Mouse (Mus musculus) adrenal gland, adult 18-20 months (tissue): ENCODE results near the gene Plxna1. TPM values are rescaled to one million over a fixed set of nuclear protein-coding genes. Genes with fewer than 3 reads are reported as not detected.

Experiments used
- DNase-seq, 2 experiments: peaks; one replicate each; pipeline ENCODE4 v3.0.0; 2021 to 2022; ENCODE audit warnings: low spot score in 2 of 2
- total RNA-seq, 2 experiments: library from RNA; stranded (reverse); gene quantifications; 1 replicate in 1 of 2; 2 replicates in 1 of 2; pipeline ENCODE4 v1.2.3; 2021

The Plxna1 gene
- total RNA-seq, 2 experiments from 2014 or later = 41.0 to 84.6 TPM

DNA sequence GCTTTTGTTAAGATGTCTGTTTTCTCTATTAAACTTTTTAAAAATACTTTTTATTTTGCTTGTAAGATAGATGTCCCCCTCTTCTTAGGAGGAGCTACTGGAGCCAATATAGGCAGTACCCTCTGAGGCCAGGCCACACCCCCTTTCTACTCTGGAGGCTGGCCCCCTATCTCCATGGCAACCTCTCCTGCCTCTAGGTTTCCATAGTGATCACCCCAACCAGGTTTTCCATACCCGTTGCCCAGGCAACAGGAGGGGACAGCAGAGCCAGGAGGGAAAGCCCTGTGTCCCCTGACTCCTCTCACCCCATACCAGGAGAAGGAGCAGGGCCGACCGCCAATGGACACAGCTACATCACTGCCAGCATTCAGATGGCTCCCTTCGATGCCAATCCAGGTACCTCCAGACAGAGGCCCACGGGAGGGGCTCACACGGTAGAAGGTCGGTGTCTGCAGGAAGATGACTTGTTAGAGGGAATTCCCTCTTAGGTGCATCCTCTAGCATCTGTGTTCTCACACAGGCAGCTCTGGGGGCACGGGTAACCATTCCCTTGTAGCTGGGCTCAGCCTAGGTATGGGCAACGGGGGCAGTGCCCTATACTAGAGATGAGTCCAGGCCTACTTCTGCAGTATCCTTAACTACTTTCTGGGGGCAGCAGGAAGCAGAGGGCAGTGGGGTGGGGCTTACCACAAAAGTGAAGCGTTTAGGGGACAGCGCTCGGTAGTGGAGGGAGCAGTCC, 28.3 kb downstream of the Plxna1 start:
- no peak for DNase-seq

DNA sequence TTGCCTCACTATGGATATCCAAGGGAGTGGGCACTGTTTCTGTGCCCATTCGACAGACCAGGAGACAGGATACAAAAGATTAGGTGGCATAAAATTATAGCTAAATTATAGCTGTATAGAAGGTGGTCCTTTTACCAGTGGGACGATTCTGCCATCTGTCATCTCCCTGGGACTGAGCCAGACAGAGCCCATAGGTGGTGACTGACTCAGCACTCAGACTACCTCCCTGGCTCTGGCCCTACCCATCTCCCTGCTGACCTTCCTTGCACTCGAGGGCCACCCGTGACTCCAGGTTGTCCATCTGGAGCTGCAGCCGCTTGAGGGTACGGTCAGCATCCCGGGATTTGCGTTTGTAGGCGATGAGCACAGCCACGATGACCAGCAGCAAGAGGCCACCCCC, 31.5 kb downstream of the Plxna1 start:
- DNase-seq = no peak

DNA sequence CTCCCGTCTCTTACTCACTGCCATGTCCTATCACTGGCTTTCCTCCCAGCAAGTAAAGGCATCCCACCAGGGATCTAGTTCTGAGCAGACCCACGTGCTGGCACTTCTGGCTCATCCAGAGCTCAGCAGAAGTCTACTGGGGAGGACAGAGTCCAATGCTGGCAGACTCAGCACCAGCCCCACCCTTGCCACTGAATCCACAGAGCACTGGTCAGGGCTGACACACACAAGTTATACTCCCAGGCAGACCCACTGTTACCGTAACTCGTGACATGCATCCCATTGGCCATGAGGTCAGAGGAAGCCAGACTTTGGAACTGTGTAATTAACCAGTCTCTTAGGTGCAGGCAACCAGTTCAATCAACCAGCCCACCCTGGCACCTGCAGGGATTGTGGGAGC, 33.8 kb downstream of the Plxna1 start:
- DNase-seq = no peak

DNA sequence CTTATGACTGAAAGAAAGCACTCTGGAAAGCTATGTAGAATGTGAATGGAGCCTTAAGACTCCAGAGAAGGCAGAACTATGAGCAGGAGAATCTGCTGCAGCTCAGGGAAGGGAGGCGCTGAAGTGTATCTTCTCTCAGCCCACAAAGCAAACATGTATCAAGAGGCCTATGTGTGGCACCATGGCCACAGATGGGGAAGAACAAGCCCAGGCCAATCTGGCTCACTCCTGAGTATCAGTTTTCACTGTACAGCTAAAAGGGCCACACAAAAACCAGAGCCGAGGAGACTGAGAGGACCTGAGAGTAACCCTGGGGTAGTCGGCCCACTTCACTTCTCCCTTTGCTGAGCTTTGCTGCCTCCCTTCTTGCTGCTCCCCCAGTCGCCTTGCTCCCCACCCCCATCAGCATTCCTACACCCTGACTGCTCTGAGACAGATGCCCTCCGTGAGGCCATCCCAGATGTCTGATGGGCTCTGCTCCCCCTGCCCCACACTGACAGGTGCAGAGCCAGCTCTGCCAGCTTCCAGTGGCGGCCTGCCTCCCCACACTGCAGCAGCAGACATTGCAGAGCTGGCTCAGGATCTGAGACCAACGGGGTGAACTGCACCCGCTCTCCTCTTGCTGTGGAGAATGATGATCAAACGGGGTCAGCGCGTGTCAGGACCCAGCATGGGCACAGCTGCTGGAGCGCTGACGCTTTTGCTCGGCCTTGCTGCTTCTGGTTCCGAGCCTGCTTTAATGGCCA, 34.5 kb downstream of the Plxna1 start:
- no peak for DNase-seq

DNA sequence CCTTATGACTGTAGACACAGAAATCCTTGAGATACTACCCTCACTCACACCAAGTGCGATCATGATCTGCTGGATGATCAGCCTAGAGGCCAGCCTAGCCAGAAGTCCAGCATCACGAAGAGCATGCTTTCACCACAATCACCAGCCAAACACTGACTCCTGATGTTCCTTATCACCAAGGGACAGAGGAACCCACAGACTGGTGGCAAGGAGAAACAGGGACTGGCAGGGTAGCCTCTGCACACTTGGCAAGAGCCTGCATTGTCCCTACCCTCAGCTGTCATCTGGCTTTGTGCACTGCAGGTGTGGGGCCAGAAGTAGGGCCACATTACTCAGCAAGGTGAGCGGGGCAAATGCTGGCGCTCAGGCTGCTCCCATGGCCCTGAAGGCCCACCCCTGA, 37.6 kb downstream of the Plxna1 start:
- DNase-seq = no peak

DNA sequence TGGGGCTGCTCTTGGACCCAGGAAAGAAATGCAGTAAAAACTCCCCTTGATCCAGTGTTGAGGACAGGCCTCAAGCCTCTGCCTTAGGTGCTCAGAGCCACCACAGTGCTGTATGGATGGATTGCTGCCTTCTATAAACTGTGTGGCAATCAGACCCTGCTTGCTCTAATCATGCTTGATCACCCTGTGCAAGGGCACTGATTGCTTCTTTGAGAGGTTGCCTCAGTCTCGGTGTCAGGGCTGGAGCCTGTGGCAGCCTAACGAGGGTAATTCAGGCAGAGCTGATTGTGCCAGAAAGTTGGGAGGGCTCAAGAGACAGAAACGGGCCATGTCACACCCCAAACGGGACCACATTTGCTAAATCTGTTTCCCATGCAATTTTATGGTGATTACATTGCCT, 47.2 kb downstream of the Plxna1 start:
- no peak for DNase-seq

DNA sequence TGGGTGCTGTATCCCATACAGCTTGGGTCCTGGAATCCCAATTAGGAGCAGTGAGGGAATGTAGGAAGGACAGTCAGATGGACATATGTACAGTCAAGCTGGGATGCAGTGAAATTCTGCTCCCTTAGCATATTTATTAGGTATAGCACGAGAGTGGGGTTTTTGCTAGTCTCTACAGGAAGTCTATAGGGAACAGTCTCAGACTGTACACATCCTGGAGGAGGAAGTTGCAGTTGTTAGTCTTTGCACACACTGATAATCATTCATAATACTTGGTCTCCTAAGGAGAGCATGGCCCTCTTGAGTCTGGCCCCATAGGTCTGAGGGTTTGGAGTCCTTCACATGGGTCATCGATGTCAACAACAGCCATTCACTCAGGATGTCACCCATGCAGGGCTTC, 50.9 kb downstream of the Plxna1 start:
- DNase-seq = no peak

DNA sequence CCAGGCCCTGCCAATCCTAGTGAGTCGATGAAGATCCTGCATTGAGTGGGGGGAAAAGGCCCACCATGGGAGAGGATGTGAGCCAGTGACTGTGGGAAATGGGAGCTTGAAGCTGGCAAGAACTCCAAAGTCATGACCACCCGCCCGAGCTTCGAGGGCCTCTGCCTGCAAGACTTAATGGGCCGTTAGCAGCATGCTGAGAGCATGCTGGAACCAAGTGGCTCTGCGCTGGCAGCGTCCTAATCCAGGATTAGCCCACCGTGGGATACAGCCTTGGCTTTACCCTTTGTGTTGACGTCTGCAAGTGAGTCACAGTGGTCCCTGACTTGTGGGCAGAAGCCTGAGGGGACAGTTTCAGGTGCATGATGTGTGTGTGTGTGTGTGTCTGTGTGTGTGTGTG, 52.2 kb downstream of the Plxna1 start:
- no peak for DNase-seq

DNA sequence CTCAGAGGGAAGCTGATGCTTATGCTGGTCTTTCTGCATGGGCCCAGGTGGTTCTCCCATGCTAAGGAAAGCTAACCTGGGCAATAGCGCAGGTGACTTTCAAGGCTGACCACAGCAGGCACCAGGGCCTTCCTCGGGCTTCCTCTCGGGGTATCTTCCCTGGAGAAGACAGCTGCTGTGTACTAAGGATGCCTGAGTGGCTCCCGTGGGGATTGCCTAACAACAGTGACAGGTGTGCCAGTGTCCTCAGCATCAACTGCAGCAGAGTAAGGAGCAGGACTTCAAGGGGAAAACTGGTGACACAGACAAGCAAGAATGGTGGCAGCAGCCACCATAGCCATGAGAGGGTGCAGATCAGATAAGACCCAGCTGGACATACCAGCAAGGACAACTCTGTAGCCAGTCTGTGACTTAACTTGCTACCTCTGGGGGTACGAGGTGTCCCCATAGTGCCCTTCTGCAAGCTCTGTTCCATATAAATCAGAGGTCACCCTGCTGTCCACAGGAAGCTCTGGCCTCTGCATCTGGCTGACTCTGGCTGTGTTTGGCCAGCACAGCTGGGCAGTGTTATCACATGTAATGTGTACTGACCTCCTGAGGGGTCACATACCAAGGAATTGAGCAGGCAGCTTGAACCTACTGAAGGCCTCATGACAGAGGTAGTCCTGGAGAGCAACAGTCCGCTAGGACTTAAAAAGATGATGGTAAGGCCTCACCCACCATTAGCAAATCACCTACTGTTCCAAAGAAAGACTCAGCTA, 54.0 kb downstream of the Plxna1 start:
- no peak for DNase-seq

DNA sequence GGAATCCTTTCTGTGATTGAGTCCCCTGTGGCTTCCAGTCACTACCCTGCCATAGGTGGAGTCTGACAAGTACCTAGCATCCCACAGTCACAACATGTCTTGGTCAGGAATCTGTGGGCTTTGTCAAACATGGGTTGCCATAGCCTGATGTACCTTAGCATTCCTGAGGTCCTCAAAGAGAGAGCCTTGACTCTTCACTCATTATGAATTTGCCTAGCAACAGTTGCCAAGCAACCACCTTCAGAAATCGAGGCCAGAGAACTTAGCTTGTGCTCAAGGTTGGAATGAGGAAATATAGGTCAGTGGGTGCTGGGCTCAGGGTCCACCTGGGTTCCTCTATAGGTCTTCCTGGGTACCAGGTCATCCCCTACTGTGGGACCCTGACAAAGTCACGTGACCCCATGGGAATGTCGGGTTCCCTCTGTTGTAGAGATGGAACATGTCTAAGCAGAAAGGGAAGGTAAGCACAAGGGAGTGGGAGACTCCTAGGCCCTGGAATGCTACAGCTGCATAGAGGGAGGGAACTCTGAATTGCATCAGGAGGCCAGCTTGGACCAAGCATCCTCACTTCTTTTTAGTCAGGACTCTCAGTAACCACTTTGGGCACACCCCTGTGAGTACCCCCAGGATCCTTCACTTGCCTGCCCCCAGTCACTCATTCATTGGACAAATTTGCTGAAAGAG, 57.9 kb downstream of the Plxna1 start:
- no peak for DNase-seq

DNA sequence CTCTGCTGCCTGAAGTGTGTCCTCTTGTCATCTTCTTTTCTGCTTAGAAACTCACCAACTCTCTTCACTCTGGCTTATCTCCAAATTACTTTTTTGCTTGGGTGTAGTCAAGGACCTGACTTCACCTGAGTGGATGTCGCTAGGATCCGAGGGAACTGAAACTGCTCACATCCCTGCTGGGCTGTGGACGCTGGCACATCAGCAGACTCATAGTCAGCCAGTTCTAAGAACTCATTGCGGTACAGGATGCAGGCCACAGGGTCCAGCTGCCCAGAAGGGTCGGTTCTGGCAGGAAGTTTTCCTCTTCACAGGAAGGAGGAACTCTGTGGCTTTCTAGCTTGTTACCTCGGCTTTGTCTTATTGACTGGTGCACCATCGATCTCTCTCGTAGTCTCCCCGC, 62.6 kb downstream of the Plxna1 start:
- no peak for DNase-seq

DNA sequence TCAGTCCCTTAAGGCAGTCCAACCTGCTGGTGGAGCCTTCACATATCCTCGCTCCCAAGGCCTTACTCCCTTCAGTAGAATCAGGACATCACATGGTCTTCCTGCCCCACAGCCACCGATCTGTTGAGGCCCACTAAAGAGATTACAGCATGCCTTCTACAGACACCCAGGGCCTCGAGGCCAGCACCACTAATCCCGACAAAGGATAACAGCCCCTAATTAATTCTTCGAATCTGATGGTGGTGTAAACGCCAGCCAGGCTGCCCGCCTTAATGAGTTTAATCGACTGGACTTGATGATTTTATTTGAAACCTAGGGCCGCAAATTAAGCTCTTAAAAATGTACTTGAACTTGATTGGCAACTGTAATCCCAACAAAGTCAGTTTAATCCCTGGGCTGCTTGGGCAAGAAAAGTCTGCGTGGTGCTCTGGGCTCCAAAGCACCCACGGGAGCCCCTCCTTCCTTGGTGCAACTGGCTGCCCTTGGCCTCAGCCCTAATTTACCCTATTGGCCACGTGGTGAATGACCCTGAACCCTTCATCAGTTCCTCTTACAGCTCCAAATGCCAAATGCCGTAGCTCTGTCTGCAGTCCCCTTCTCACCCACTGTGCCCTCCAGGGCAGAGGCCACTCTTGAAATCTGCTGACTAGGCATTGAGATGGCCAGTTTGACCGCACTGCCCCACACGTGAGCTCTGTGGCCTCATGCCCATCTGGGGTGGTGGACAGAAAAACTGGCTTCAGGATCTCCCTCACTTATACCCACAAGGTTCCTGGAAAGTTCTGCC, 65.3 kb downstream of the Plxna1 start:
- no peak for DNase-seq

DNA sequence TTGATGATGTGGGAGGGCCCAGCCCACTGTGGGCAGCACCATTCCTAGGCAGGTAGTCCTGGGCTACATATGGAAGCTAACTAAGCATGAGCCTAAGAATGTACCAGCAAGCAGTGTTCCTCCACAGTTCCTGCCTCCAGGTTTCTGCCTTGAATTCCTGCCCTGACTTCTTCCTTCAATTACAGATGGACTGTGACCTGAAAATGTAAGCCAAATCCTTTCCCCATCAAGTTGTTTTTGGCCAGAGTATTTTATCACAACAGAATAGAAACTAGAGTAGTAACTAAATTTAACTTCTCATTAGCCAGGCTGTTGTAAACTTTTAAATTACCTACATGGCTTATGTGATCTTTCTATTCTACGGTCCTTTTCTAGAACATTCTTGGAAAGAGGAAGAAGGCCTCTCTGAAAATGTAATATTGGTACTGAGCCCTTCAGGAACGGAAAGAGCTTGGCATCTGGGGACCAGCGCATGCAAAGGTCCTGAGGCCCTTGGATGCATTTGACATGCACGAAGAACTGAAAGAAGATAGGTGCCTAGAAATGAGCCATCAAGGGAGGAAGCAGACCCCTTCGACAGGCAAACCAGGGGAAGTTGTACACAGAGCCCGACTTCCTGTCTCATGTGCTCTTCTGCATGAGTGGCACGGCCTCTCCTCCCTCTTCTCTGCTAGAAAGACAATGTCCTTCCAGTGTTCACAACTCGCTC, 66.3 kb downstream of the Plxna1 start:
- no peak for DNase-seq

DNA sequence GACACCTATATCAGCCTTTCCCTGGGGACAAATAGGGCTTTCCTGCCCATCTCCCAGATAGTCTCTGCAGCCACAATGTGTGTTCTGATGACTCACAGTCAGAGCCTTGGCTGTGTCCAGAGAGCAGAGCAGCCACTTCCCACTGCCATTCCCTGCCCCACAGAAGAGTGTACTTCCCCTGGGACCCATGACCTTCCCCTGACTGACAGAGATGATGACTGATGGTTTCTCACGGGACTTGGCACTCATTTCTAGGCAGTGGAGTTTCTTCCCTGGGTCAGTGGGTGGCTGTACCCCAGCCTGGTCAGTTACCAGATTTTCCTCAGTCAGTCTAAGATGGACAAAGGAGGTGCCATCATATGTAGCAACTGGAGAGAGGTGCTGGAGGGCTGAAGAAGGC, 67.8 kb downstream of the Plxna1 start:
- no peak for DNase-seq

DNA sequence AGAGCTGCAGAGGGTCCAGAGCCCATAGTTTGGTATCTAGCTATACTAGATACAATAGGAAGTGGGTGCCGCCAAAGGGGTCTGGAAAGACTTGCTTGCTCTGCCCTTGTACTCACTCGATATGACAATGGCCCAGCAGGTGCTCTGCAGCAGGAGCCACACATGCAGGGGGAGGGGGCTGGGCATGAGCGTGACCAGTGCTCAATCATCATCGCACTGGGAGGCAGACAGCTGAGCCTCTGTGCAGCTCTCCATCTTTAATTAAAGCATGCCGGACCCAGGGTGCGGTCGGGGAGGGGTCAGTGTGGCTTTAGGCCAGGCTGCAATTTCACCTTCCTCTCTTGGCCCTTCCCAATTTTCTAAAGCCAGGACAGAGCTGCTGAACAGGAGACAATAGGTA, 70.9 kb downstream of the Plxna1 start:
- DNase-seq = no peak

DNA sequence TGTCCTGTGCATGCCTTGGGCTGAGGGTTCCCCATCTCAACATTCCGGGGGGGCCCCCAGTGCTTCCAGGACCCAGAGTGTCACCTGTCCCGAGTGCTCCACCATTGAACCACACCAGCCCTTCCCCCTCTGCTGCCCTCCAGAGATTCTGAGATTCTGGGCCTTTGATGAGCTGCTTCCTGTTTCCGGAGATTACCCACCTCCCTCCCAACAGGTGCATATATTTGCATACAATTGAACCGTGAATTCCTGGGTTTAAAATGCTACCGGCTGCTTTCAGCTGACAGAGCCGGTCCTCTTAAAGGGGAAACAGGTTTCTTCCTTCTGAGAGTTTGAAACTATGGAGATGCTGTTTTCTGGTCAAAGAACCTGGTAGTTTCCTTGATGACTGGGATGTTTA, 74.3 kb downstream of the Plxna1 start:
- no peak for DNase-seq

DNA sequence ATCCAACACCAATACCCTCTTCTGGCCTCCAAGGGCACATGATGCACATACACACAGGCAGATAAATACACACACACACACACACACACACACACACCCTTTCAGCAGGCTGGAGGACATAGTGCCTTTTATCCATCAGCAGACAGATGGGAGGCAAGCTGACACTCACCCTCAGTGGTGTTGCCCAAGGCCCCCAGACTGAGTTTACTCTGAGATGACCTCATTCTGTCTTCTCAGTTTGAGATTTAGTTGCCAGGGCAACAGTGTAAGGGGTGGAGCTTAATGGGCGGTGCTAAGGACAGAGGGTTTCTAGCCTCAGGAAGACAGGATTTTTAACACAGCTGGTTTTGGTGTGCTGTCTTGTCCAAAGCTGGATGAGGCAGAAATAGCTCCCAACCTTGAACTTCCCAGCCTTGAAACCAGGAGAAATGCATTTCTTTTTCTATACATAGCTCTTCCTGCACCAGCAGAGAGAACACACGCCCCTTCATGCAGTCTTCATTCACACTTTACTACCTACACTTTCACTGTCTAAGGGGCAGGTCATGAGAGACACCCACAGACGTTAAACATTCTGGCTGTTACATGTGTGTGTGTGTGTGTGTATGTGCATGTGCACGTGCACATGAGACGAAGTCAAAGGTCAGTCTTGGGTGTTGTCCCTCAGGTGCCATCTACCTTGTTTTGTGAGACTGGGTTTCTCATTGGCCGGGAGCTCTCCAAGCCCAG, 75.6 kb downstream of the Plxna1 start:
- DNase-seq = peak; percentile 35 to 59

DNA sequence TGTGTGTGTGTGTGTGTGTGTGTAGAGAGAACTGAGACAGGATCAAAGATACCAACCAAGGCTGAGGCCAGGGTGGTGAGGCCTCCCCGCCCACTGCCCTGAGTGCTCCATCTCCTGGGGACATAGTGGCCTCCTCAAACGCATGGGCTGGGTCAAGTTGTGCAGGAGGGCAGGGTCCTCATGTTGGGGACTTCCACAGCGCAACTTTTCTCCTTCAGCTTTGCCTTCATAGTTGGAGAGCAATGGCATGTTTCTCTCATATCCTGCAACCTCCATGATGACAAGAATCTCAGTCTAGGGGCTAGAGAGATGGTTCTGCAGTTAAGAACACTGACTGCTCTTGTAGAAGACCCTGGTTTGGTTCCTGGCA, 76.1 kb downstream of the Plxna1 start:
- no peak for DNase-seq

DNA sequence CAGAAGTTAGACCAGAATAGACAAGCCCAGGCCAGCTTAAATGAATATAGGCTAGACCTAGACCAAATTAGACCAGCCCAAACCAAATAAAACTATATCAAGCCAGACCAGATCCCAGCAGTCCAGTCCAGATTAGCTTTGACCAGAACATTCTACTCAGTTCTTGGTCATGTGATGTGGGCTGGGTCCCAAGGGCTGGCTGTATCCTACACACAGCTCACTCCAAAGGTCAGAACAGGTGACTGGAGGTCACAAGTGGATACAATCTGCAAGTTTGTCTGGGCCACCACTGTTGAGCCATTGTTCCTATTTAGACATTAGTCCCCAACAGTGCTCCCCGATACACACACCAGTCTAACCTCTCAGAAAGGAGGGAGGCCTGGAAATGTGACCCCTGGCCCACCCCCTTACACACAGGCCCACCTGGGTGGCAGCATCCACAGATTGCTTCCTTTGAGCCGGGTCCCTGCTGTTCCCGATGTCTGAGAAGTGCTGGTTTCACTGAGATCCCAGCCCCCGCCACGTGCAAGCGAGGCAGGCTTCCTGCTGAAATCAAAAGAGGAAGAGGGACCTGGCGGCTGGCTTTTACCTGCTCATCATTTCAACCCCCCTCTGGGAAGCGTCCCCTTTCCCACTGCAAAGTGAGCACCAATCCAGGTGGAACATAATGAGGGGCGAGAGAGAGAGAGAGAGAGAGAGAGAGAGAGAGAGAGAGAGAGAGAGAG, 76.7 kb downstream of the Plxna1 start:
- no peak for DNase-seq
